Mouse (Mus musculus): ENCODE measurements around the gene Susd1. TPM values are rescaled to one million over a fixed set of nuclear protein-coding genes. Genes with fewer than 3 reads are reported as not detected.

Gene Susd1
- 19.6 TPM for polyA plus RNA-seq (2014; fragmentation: Illumina TruSeq; extraction: RNeasy Lipid Tissue Mini Kit (QIAGEN cat#74804); ENCODE audit: low read depth, low replicate concordance)

DNA sequence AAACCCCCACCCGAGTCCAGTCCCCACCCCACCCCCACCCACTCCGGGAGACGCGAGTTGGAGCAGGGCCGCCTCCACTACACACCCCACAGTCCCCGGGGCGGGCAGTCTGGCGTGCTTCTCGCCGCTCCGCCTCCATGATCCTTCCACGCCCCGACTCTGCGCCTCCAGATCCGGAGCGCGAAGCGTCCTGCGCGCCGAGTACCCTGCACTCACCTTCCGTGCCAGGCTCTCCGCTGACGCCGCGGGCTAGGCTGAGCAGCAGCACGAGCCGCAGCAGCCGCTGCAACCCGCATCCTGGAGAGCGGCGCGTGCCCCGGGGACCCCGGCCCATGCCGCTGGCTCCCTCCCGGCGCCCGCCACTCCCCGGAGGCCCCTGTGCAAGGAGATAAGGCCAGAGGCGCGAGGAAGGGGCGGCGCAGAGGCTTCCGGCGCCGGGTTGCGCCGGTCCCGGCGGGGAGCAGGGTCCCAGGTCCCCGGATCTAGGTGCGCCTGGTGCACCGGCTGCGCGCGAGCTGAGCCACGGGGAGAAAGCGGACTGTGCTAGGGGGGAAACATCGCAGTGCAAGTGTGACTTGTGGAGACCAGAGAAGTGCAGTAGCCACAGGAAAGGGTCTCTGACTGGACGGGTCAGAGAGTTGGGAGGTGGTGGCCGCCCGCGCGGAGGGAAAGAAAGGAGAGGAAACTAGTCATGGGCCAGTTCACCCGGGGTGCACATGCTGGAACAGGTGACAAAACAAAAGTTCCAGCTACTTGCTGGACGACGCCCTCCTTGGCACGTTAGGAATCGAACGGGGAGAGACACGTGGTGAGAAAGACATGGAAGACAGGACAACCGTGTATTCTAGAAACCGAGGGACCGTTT is at the start of gene Susd1:
Susd1 (minus strand) TSS at position 644 of the 865 bp plus-strand sequence.

Other genes starting within 250 kb of the Susd1 start
- 32.3 TPM for gene Ugcg, start 249.4 kb downstream of the Susd1 start, polyA plus RNA-seq (2014; fragmentation: Illumina TruSeq; extraction: RNeasy Lipid Tissue Mini Kit (QIAGEN cat#74804); ENCODE audit: low read depth, low replicate concordance)
- gene Ptbp3, start 110.7 kb upstream of the Susd1 start, polyA plus RNA-seq (2014; fragmentation: Illumina TruSeq; extraction: RNeasy Lipid Tissue Mini Kit (QIAGEN cat#74804); ENCODE audit: low read depth, low replicate concordance), result 67.6 TPM
- gene Hsdl2, start 142.9 kb upstream of the Susd1 start, polyA plus RNA-seq (2014; fragmentation: Illumina TruSeq; extraction: RNeasy Lipid Tissue Mini Kit (QIAGEN cat#74804); ENCODE audit: low read depth, low replicate concordance), result 175 TPM
- gene E130308A19Rik, start 187.6 kb upstream of the Susd1 start, polyA plus RNA-seq (2014; fragmentation: Illumina TruSeq; extraction: RNeasy Lipid Tissue Mini Kit (QIAGEN cat#74804); ENCODE audit: low read depth, low replicate concordance), result 0.98 TPM